Mouse (Mus musculus) ES-E14 (cell line): ENCODE data around the gene Shroom2. TPM values are rescaled to one million over a fixed set of nuclear protein-coding genes. Genes with fewer than 3 reads are reported as not detected.

ENCODE experiments used
- DNase-seq: peaks from one replicate; pipeline ENCODE4 v3.0.0-alpha.2; 2013; ENCODE audit warnings: low read depth, low spot score
- H3K27ac ChIP-seq: 2 replicates; pipeline ENCODE4 v1.5.1; 2012; ENCODE audit warnings: low read depth, mild to moderate bottlenecking, low read length, moderate library complexity, mixed read lengths; ENCODE audit not compliant: poor library complexity, insufficient read depth, severe bottlenecking
- H3K36me3 ChIP-seq: 2 replicates; pipeline ENCODE4 v1.6.1; 2012; ENCODE audit warnings: mild to moderate bottlenecking, low read length, moderate library complexity, mixed read lengths; ENCODE audit not compliant: control insufficient read depth, poor library complexity, insufficient read depth, severe bottlenecking
- H3K4me1 ChIP-seq, 2 experiments: fragments of 150-350 bp in 1 of 2; sonication (generic) in 1 of 2; 2 replicates each; pipeline ENCODE4 v1.6.1; 2012; ENCODE audit warnings: low read length in 2 of 2, mild to moderate bottlenecking in 1 of 2, mixed read lengths in 1 of 2; ENCODE audit not compliant: control insufficient read depth in 2 of 2, insufficient read depth in 2 of 2, poor library complexity in 1 of 2
- H3K4me3 ChIP-seq, 2 experiments: fragments of 150-350 bp in 1 of 2; sonication (generic) in 1 of 2; 2 replicates each; pipeline ENCODE4 v1.5.1; 2012; ENCODE audit warnings: low read length in 2 of 2, low read depth in 1 of 2, mild to moderate bottlenecking in 1 of 2, mixed read lengths in 1 of 2; ENCODE audit not compliant: insufficient read depth in 1 of 2, poor library complexity in 1 of 2, severe bottlenecking in 1 of 2
- H3K9ac ChIP-seq: 2 replicates; pipeline ENCODE4 v1.6.1; 2012; ENCODE audit warnings: low read depth, mild to moderate bottlenecking, low read length, mixed read lengths; ENCODE audit not compliant: poor library complexity, insufficient read depth, severe bottlenecking
- H3K9me3 ChIP-seq: fragments of 150-350 bp; sonication (generic); 2 replicates; pipeline ENCODE4 v1.6.1; 2012; ENCODE audit warnings: low read depth, mild to moderate bottlenecking, low read length; ENCODE audit not compliant: control insufficient read depth, insufficient read depth
- CHD2 ChIP-seq: IDR thresholded peaks from 2 replicates; pipeline ENCODE4 v1.6.1; 2014; ENCODE audit warnings: mild to moderate bottlenecking, low read depth, low read length, inconsistent platforms
- HCFC1 ChIP-seq: IDR thresholded peaks from 2 replicates; pipeline ENCODE4 v1.6.1; 2012; ENCODE audit warnings: low read length, inconsistent platforms, borderline replicate concordance; ENCODE audit not compliant: insufficient read depth
- MAFK ChIP-seq: IDR thresholded peaks from 2 replicates; pipeline ENCODE4 v1.6.1; 2014; ENCODE audit warnings: mild to moderate bottlenecking, low read depth, low read length, inconsistent platforms; ENCODE audit not compliant: insufficient read depth
- ZC3H11A ChIP-seq: IDR thresholded peaks from 2 replicates; pipeline ENCODE4 v1.6.1; 2012; ENCODE audit warnings: low read depth, mild to moderate bottlenecking, inconsistent platforms, low read length, borderline replicate concordance
- ZNF384 ChIP-seq: IDR thresholded peaks from 2 replicates; pipeline ENCODE4 v1.6.1; 2012; ENCODE audit warnings: low read depth, low read length, inconsistent platforms
- in situ Hi-C, 2 experiments: fragments of 600-800 bp; cut with MboI; formaldehyde crosslinking; loops; one replicate each; pipeline ENCODE4 v1.15.1; 2025; ENCODE audit warnings: low sequenced_read_pairs in 2 of 2, inconsistent platforms in 1 of 2; ENCODE audit not compliant: unreplicated experiment in 2 of 2
- total RNA-seq: library from RNA; depleted of rRNA; stranded (reverse); fragments of 300-350 nt; gene quantifications from 2 replicates; pipeline ENCODE4 v1.2.3, GENCODE M21; 2012

Gene Shroom2
- total RNA-seq, 1 experiment = 20.0 TPM

DNA sequence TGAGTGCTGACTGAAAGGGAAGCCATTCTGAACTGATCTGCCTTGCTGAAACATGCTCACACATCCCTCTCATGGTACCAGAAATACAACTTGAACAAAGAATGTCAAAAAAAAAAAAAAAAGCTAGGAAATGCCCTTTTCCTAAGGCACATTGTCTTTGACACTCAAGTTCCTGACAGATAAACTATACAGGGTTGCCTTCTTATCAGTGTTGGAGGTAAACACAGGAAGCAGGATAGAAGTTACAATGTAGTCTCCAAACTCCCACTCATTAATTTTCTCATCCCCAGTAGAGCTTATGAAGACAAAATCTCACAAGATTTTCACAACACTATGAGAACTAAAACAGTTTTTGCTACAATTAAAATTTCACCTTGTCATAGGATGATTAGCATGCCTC is 25.6 kb downstream of the Shroom2 start:
- no peak for DNase-seq
- in situ Hi-C loops = no loop called here
- TF ChIP-seq HCFC1 (no peak), CHD2 (no peak), ZNF384 (no peak), MAFK (no peak), ZC3H11A (no peak)

GRCm38 (mm10) chrX:152738759-152739368 is 30.4 kb downstream of the Shroom2 start:
- in situ Hi-C loops = no loop called here
- no peak overlapping the region for H3K4me3 ChIP-seq
- H3K36me3 ChIP-seq = no peaks in the 10 kb centered on the region
- H3K4me1 ChIP-seq = peaks cover 0 to 4% of the 10 kb centered on the region in 2 experiments; a peak in 1 of 4 replicates
- no peak for TF ChIP-seq HCFC1
- no peak for TF ChIP-seq CHD2
- TF ChIP-seq ZC3H11A = no peak
- TF ChIP-seq ZNF384 = no peak
- no peak for TF ChIP-seq MAFK
- DNase-seq = no peak
- H3K9ac ChIP-seq = no peak overlapping the region
- H3K27ac ChIP-seq = no peak overlapping the region
- no peaks in the 10 kb centered on the region for H3K9me3 ChIP-seq

More for the DNA sequence above, 25.6 kb downstream of the Shroom2 start:
- Histone ChIP-seq H3K9me3 (no peaks in the 10 kb centered on the region), H3K4me3 (no peak overlapping the region), H3K36me3 (no peaks in the 10 kb centered on the region), H3K27ac (no peak overlapping the region), H3K9ac (no peak overlapping the region), H3K4me1 (peaks cover 0 to 4% of the 10 kb centered on the region in 2 experiments; a peak in 1 of 4 replicates)

DNA sequence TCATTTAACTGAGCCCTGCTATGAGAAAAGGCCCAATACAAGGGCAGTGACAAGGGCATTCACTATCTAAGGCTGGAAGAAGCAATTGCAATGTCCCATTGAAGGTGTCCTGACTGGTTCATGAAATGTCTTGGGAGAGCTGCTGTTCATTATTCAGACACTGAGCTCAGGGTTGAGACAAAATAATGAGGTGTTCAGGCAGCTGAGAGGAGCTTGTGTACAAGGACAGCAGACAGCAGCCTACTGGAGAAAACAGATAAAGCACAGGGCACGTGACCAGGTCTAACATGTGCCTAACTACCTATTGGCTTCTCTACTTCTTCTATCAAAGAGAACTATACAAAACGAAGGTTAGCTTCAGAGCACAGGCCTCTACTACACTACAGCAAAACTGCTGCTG is 31.1 kb downstream of the Shroom2 start:
- TF ChIP-seq MAFK (no peak), ZC3H11A (no peak), ZNF384 (no peak), HCFC1 (no peak), CHD2 (no peak)
- in situ Hi-C loops = no loop called here
- DNase-seq = no peak
- H3K9me3 ChIP-seq = no peaks in the 10 kb centered on the region
- H3K27ac ChIP-seq = no peak overlapping the region
- H3K4me3 ChIP-seq = no peak overlapping the region
- H3K9ac ChIP-seq = no peak overlapping the region
- H3K36me3 ChIP-seq = no peaks in the 10 kb centered on the region
- H3K4me1 ChIP-seq = peaks cover 0 to 4% of the 10 kb centered on the region in 2 experiments; a peak in 1 of 4 replicates

GRCm38 (mm10) chrX:152735283-152735682 is 34.0 kb downstream of the Shroom2 start:
- H3K4me3 ChIP-seq = no peak overlapping the region
- no peak overlapping the region for H3K27ac ChIP-seq
- in situ Hi-C loops = no loop called here
- H3K4me1 ChIP-seq = peaks cover 0 to 2% of the 10 kb centered on the region in 2 experiments; a peak in 1 of 4 replicates
- TF ChIP-seq ZC3H11A (no peak), ZNF384 (no peak), MAFK (no peak), CHD2 (no peak), HCFC1 (no peak)
- H3K36me3 ChIP-seq = no peaks in the 10 kb centered on the region
- DNase-seq = no peak
- H3K9ac ChIP-seq = no peak overlapping the region
- H3K9me3 ChIP-seq = no peaks in the 10 kb centered on the region
